Mouse (Mus musculus) NIH3T3 (cell line): ENCODE data around the gene Gsta4.
"Not testable (repeated sequence)": the region's sequence is repeated elsewhere in the genome, so short reads cannot be mapped to it uniquely, and the experiment has no call there.

Experiments
- DNase-seq: peaks from one replicate; pipeline ENCODE4 v3.0.0-alpha.2; 2012; ENCODE audit warnings: low read depth

The Gsta4 gene

GRCm38 (mm10) chr9:78230461-78230860 is 47.9 kb downstream of the Gsta4 start, which contains the start of gene Gsta1:
TSS of gene Gsta1 (plus strand) at chr9:78230656.
- not testable (repeated sequence) for DNase-seq

DNA sequence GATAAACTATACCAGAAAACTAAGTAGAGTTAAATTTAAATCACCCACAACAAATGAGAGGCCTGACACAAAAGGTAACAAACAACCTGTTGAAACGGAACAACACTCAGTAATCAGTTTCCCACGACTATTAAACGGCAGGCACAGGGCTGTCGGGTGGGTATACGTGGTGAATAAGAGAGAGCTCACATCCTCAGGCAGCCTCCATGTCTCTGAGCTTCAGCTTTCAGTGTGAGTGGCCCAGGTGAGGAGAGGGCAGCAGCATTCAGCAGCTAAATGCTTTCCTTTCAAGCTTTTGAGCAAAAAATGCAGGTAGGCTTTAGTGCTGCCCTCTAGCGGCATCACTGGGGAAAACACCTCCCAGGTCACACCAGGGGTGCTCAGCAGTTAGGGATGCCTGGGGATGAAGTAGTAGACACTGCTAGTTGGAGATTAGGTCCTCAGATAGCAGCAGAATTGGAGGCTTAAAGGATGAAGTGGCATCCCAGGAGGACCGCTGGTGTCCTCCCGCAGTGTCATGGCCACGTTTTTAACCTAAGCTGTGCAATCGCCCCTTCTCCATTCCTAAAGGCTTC is 50.6 kb downstream of the Gsta4 start:
- not testable (repeated sequence) for DNase-seq

- DNase-seq, result peak; percentile 81
These were observed 73.3 kb downstream of the Gsta4 start for GRCm38 (mm10) chr9:78255683-78256470.

DNA sequence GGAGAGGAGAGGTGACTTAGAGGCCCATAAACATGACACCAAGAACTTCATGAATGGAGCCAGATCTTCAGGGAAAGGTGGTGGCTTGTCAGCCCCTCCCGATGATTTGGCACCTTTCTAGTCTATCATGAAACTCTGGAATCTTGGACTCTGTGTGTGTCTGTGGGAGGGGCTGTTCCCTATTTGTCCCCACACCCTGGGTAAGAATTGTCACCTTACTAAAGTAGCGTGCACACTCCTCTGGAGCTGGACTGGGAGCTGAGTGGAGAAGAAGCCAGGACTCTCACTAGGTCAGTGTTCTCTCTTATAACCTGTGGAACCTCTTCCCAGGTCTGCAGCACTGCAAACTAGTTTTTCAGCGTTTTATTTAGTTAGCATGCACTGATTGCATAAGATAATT is 74.3 kb downstream of the Gsta4 start, which contains the start of gene Gm3776:
Gene Gm3776 (plus strand): TSS at position 216 of the 400 bp plus-strand sequence.
- not testable (repeated sequence) for DNase-seq
